Mouse (Mus musculus) MEL (cell line): Measurements from ENCODE around the gene Paics. TPM values are rescaled to one million over a fixed set of nuclear protein-coding genes. Genes with fewer than 3 reads are reported as not detected.

Source experiments
- DNase-seq: peaks from one replicate; pipeline ENCODE4 v3.0.0; 2011; ENCODE audit warnings: low read depth, low spot score
- H3K27ac ChIP-seq: 2 replicates; pipeline ENCODE4 v1.5.1; 2012; ENCODE audit warnings: low read depth, mild to moderate bottlenecking, control low read depth, low read length, moderate library complexity; ENCODE audit not compliant: control insufficient read depth
- H3K27me3 ChIP-seq, 2 experiments: fragments of 150-350 bp in 1 of 2; sonication (generic) in 1 of 2; 2 replicates each; pipeline ENCODE4 v1.6.1; 2012; ENCODE audit warnings: low read length in 2 of 2, mild to moderate bottlenecking in 2 of 2, improper control_type of control experiment in 1 of 2, moderate library complexity in 1 of 2; ENCODE audit not compliant: insufficient read depth in 2 of 2, control insufficient read depth in 1 of 2
- H3K36me3 ChIP-seq, 2 experiments: 2 replicates each; pipeline ENCODE4 v1.6.1; 2012 to 2014; ENCODE audit warnings: low read length in 2 of 2, improper control_type of control experiment in 1 of 2, inconsistent platforms in 1 of 2, mild to moderate bottlenecking in 1 of 2; ENCODE audit not compliant: insufficient read depth in 2 of 2, control insufficient read depth in 1 of 2
- H3K4me1 ChIP-seq, 2 experiments: fragments of 150-350 bp in 1 of 2; sonication (generic) in 1 of 2; 2 replicates each; pipeline ENCODE4 v1.6.1; 2012; ENCODE audit warnings: low read length in 2 of 2, improper control_type of control experiment in 1 of 2, mild to moderate bottlenecking in 1 of 2; ENCODE audit not compliant: insufficient read depth in 2 of 2, control insufficient read depth in 1 of 2
- H3K4me3 ChIP-seq, 2 experiments: fragments of 150-350 bp in 1 of 2; sonication (generic) in 1 of 2; 2 replicates each; pipeline ENCODE4 v1.5.1; 2012; ENCODE audit warnings: low read depth in 2 of 2, low read length in 2 of 2, mild to moderate bottlenecking in 2 of 2, moderate library complexity in 2 of 2, control low read depth in 1 of 2, improper control_type of control experiment in 1 of 2; ENCODE audit not compliant: control insufficient read depth in 1 of 2, insufficient read depth in 1 of 2
- H3K79me2 ChIP-seq: 2 replicates; pipeline ENCODE4 v1.6.1; 2012; ENCODE audit warnings: mild to moderate bottlenecking, low read length, moderate library complexity; ENCODE audit not compliant: control insufficient read depth, poor library complexity, insufficient read depth
- H3K9ac ChIP-seq: 2 replicates; pipeline ENCODE4 v1.6.1; 2012; ENCODE audit warnings: low read depth, mild to moderate bottlenecking, control low read depth, low read length, moderate library complexity; ENCODE audit not compliant: control insufficient read depth, poor library complexity, severe bottlenecking
- H3K9me3 ChIP-seq: fragments of 150-350 bp; sonication (generic); replicated peaks from 2 replicates; pipeline ENCODE4 v1.6.1; 2012; ENCODE audit warnings: mild to moderate bottlenecking, low read length, improper control_type of control experiment, moderate library complexity; ENCODE audit not compliant: insufficient read depth
- BHLHE40 ChIP-seq: IDR thresholded peaks from 2 replicates; pipeline ENCODE4 v1.6.1; 2012; ENCODE audit warnings: low read depth, mild to moderate bottlenecking, inconsistent platforms, low read length, improper control_type of control experiment, borderline replicate concordance
- EP300 ChIP-seq, 2 experiments: IDR thresholded peaks; 2 replicates each; pipeline ENCODE4 v1.6.1; 2011; ENCODE audit warnings: improper control_type of control experiment in 2 of 2, low read length in 2 of 2, low read depth in 1 of 2, mild to moderate bottlenecking in 1 of 2
- KAT2A ChIP-seq: conservative IDR thresholded peaks from 2 replicates; pipeline ENCODE4 v1.6.1; 2012; ENCODE audit warnings: low read depth, low read length, improper control_type of control experiment, inconsistent platforms
- MXI1 ChIP-seq: IDR thresholded peaks from 2 replicates; pipeline ENCODE4 v1.6.1; 2011; ENCODE audit warnings: mild to moderate bottlenecking, low read depth, low read length, improper control_type of control experiment
- POLR2AphosphoS2 ChIP-seq: IDR thresholded peaks from 2 replicates; pipeline ENCODE4 v1.6.1; 2011; ENCODE audit warnings: low read length, improper control_type of control experiment
- POLR2AphosphoS5 ChIP-seq: IDR thresholded peaks from 2 replicates; pipeline ENCODE4 v1.6.1; 2012; ENCODE audit warnings: low read depth, borderline replicate concordance, mild to moderate bottlenecking, inconsistent platforms, low read length, moderate library complexity, mixed read lengths
- SIN3A ChIP-seq: IDR thresholded peaks from 2 replicates; pipeline ENCODE4 v1.6.1; 2012; ENCODE audit warnings: low read length, improper control_type of control experiment, inconsistent platforms
- TAL1 ChIP-seq: IDR thresholded peaks from 2 replicates; pipeline ENCODE4 v1.6.1; 2012; ENCODE audit warnings: mild to moderate bottlenecking, inconsistent platforms, low read length, moderate library complexity, mixed read lengths
- TCF12 ChIP-seq: IDR thresholded peaks from 2 replicates; pipeline ENCODE4 v1.6.1; 2014; ENCODE audit warnings: low read depth, mild to moderate bottlenecking, inconsistent platforms, low read length, improper control_type of control experiment, moderate library complexity
- UBTF ChIP-seq: IDR thresholded peaks from 2 replicates; pipeline ENCODE4 v1.6.1; 2012; ENCODE audit warnings: low read depth, mild to moderate bottlenecking, inconsistent platforms, low read length, improper control_type of control experiment, moderate library complexity, borderline replicate concordance; ENCODE audit not compliant: insufficient read depth
- polyA plus RNA-seq, 2 experiments: library from polyadenylated mRNA; stranded (reverse) in 1 of 2; unstranded in 1 of 2; fragments of >175 nt in 1 of 2; fragments of >200 nt in 1 of 2; gene quantifications; 2 replicates each; pipeline versions ENCODE4 v1.2.1 to v1.2.4; 2012; ENCODE audit warnings: low replicate concordance in 2 of 2, low read depth in 1 of 2; ENCODE audit not compliant: insufficient read length in 2 of 2, insufficient read depth in 1 of 2, missing spikeins in 1 of 2
- total RNA-seq: library from RNA; depleted of rRNA; stranded (reverse); fragments of 300-350 nt; gene quantifications from 2 replicates; pipeline ENCODE4 v1.2.3, GENCODE M21; 2012

Gene Paics
- total and polyA plus RNA-seq, 3 experiments: 222 to 434 (median 266) TPM

DNA sequence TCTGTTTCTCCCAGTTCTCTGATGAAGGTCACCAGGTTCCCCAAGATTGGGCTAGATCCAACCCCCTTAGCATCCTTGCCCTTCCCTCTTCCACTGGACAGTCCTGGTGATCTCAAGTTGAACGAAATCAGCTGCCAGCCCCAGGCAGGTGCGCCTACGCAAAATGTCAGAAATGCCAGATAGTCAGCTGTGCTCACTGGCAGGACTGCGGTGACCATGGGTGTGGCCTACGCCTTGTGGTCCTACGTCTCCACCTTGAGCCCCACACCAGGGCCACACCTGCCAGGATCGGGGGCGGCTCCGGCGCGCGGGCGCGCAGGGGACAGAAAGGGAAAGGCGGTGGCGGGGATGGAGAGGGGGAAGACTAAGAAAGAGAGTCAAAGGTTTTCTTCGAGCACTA lies 50.1 kb downstream of the Paics start:
- Histone ChIP-seq H3K79me2 (no peaks in the 10 kb centered on the region), H3K9ac (no peak overlapping the region)
- TF ChIP-seq TAL1: no peak
- peak; percentile 46; the same call in 1 of the 2 replicates for TF ChIP-seq POLR2AphosphoS2
- TF ChIP-seq, all 39 proteins: peak for 1
- Histone ChIP-seq H3K27ac (no peak overlapping the region), H3K27me3 (no peaks in the 10 kb centered on the region), H3K4me1 (no peaks in the 10 kb centered on the region), H3K36me3 (peaks cover 0 to 24% of the 10 kb centered on the region in 2 experiments; a peak in 2 of 4 replicates), H3K4me3 (no peak overlapping the region), H3K9me3 (no peaks in the 10 kb centered on the region)
- no peak for DNase-seq

DNA sequence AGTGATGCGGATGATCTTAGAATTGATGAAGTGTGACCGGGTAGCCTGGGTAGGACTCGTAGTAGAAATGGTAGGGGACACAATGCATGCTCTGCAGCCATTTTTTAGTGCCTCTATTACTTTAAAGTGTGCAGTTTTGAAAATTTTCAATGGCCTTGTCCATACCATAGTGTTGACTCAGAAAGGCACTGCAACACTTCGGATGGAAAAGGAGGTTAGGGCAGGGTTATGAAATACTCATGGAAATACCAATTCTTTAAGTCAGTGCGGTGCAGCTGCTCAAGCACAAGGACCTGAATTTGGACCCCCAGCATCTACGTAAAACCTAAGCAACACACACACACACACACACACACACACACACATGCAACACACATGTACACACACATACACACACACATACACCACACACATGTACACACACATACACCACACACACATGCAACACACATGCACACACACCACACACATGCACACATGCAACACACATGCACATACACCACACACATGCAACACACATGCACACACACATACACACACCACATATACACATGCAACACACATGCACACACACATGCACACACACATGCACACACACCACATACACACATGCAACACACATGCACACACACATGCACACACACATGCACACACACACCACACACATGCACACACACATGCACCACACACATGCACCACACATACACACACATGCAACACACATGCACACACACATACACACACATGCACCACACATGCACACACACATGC lies 53.1 kb downstream of the Paics start, which contains the start of gene Arl9:
TSS of gene Arl9 (plus strand) at position 5 of the 771 bp plus-strand sequence.
- no peak for DNase-seq
- Histone ChIP-seq H3K27ac (no peak within 1 kb of the TSS), H3K36me3 (peaks cover 0 to 8% of the 10 kb centered on the region in 2 experiments; a peak in 2 of 4 replicates), H3K4me3 (no peak within 1 kb of the TSS), H3K27me3 (no peaks in the 10 kb centered on the region), H3K4me1 (peaks cover 0 to 2% of the 10 kb centered on the region in 2 experiments; a peak in 1 of 4 replicates), H3K9me3 (no peaks in the 10 kb centered on the region), H3K9ac (no peak within 1 kb of the TSS), H3K79me2 (no peaks in the 10 kb centered on the region)
- peak; percentile 89; the same call in 1 of the 2 replicates for TF ChIP-seq POLR2AphosphoS5
- TF ChIP-seq UBTF: no peak
- no peak for TF ChIP-seq SIN3A

DNA sequence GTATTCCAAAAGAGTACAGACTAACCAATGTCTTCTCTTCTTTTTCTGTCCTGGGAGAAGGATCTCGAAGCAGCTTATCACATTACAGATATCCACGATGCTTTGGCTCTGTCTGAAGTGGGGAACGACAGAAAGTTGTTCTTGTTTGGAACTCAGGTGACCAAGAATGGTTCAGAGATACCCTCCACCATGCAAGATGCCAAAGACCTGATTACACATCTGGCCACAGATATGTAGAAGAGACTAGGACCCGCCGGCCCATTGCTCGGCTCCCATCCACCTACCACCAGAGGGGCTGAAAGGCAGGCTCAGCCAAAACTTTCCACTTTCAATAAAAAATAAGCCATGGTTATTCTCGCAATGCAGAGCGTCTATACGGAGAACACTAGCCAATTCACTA lies 59.2 kb downstream of the Paics start:
- Histone ChIP-seq H3K27me3 (no peaks in the 10 kb centered on the region), H3K9ac (no peak overlapping the region), H3K36me3 (peaks cover 0 to 23% of the 10 kb centered on the region in 2 experiments; a peak in 2 of 4 replicates), H3K9me3 (no peaks in the 10 kb centered on the region), H3K27ac (peak overlapping the region; percentile 49; the same call in 1 of the 2 replicates), H3K4me1 (peaks cover 14 to 16% of the 10 kb centered on the region in 2 experiments), H3K4me3 (no peak overlapping the region), H3K79me2 (no peaks in the 10 kb centered on the region)
- 0 out of 2 replicates have a peak, but pooled peaks have one; percentile 8 for TF ChIP-seq BHLHE40
- TF ChIP-seq TCF12: peak; percentile 50; the same call in 1 of the 2 replicates
- no peak for TF ChIP-seq MXI1
- peak in 1 of 2 experiments; percentile 55; a peak in 1 of 4 replicates for TF ChIP-seq EP300 (IDR thresholded peaks at IDR 0.05; ENCODE audit: low read depth in 1 of 2, low read length in 2 of 2)
- TF ChIP-seq KAT2A: no peak
- DNase-seq: no peak
